Mouse (Mus musculus) frontal cortex, postnatal 36 days (tissue): ENCODE data around the gene Miip.
"Not testable (repeated sequence)": the region's sequence is repeated elsewhere in the genome, so short reads cannot be mapped to it uniquely, and the experiment has no call there.

ENCODE experiments used
- DNase-seq, 2 experiments: peaks; one replicate each; pipeline ENCODE4 v3.0.0; 2022; ENCODE audit warnings: low spot score in 2 of 2

Gene Miip

DNA sequence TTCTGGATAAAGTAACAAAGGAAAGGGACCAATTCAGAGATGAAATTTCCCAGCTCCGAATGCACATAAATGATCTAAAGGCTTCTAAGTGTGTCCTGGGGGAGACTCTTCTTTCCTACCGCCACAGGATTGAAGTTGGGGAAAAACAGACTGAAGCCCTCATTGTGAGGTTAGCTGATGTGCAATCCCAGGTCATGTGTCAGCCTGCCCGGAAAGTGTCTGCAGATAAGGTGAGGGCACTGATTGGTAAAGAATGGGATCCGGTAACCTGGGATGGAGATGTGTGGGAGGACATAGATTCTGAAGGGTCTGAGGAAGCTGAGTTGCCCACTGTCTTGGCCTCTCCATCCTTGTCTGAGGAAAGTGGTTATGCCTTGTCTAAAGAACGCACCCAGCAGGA is 622 bp upstream of the Miip start:
- no peak for DNase-seq

- no peak for DNase-seq
Measured at GRCm38 (mm10) chr4:147867563-147868449, 810 bp downstream of the Miip start.

DNA sequence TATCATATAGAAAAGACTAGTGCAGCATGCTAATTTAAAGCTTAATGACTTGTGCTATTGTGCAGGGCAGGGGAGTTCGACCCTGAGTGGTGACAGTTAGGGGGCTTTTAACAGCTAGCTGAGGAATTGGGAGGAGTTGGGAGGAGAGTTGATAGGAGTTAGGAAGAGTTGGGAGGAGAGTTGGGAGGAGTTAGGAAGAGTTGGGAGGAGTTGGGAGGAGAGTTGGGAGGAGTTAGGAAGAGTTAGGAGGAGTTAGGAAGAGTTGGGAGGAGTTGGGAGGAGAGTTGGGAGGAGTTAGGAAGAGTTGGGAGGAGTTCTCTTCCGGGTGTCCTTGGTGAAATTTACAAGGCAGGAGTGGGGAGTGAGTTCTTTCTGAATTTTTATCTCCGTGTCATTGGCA is 1.8 kb downstream of the Miip start:
- not testable (repeated sequence) for DNase-seq

- DNase-seq, result no peak
Measured at GRCm38 (mm10) chr4:147866056-147866455, 2.6 kb downstream of the Miip start.

DNA sequence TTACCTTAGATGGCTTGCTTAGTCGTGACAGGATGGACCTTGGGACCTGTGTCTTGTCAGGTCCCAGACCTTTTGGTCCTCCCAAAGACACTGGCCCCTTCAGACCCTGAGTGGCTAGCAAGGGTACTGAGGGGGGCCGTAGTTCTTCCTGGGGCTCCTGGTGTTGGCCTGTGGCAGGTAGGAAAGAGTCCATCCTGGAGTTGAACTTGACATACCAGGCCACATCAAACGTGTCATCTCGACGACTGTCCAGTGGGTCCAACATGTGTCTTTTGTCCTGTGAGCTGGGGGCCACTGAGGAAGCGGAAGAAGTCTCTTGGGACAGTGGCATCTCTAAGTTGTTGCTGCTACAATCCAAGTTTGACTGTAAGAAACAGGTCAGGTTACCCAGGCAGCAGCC is 3.0 kb downstream of the Miip start:
- DNase-seq, result no peak

GRCm38 (mm10) chr4:147862051-147862450 is 6.6 kb downstream of the Miip start:
- no peak for DNase-seq

DNA sequence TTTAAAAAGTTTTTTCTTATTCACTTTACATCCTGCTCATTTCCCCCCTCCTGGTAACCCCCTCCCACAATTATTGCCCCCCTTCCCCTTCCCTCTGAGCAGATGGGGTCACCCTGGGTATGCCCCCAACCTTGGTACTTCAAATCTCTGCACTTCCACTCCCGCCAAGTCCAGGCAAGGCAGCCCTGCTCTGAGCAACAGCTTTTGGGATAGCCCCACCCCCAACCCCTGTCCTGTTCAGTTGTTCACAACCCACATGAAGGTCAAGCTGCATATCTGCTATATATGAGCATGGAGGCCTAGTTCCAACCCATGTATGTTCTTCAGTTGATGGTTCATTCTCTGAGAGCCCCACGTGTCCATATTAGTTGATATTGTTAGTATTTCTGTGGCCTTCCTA is 17.8 kb downstream of the Miip start:
- DNase-seq, result no peak

- DNase-seq, result no peak
Measured at GRCm38 (mm10) chr4:147848584-147848991, 20.0 kb downstream of the Miip start.

DNA sequence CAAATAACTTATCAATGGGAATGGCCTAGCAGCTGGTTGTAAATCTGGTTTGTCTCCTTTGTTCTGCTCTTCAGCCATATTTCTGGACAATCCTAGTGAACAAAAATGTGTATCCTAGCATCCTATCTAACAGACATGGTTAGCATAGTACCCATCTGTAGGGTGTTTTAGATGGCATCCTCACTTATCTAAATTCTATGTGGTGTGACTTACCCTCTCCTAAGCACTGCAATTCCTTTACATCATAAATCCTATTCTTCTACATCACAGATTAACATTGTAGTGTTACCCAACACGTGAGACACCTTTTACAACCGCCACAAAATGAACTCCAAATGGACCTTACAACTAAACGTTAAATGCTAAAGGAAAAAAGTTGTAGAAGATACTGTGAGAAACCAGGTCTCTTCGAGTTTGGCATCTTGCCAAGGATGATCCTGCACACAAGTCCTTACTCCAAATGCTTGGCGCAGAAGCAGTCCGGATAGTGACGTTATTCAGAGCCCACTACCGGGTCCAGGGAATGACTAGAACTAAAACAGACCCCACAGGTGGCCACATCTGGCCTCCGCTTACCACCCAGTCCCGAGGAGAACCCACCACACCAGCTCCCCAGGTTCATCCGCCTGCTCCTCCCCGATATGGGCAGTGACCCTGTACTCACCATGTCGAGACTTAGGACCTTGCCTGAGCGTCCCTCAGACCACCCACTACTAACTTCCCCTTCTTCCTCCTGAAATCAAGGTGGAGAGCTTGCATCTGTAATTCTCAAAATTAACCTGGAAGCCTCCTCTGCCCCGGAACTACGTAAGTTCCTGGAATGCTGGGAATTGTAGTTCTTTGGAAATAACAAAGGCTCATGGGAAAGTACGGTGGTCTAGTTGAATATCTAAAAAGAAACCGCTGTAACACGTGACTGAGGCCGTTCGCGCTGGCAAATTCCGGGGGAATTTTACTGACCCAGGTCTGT is 20.7 kb downstream of the Miip start, which contains the start of gene Zfp933:
Gene Zfp933, minus strand, starts transcription at position 753 of the 970 bp plus-strand sequence.
- peak; percentile 70 to 89 for DNase-seq

- DNase-seq, result no peak
Measured at GRCm38 (mm10) chr4:147842871-147843270, 25.7 kb downstream of the Miip start.

- peak in 1 of 2 experiments; percentile 44 for DNase-seq
Measured at GRCm38 (mm10) chr4:147839282-147839681, 29.3 kb downstream of the Miip start.

DNA sequence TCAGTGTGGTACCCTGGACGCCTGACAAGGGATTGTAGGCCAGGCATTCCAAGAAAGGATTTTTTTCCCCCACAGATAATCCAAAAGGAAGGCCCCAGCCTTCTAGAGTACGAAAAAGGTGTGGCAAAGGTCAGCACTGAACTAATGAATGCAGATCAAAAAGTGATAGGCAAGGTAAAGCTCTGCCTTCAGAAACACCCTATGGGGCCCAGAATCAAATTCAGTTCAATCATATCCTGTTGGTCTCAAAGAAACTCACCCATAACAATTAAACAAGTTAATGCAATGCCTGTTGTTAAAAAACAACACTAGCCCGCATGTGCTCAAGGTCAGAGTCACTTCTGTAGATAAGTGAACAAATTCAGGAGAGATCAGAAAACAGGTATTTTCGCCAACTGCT is 44.2 kb downstream of the Miip start:
- no peak for DNase-seq

GRCm38 (mm10) chr4:147821414-147821813 is 47.2 kb downstream of the Miip start:
- not testable (repeated sequence) for DNase-seq

GRCm38 (mm10) chr4:147819659-147820058 is 49.0 kb downstream of the Miip start:
- not testable (repeated sequence) for DNase-seq

- DNase-seq, result no peak
Measured at GRCm38 (mm10) chr4:147814592-147815167, 53.9 kb downstream of the Miip start.

- DNase-seq, result no peak
Measured at GRCm38 (mm10) chr4:147813249-147813765, 55.3 kb downstream of the Miip start.
